Mouse (Mus musculus) liver, adult 2 months (tissue): ENCODE measurements around the gene Ust. TPM values are rescaled to one million over a fixed set of nuclear protein-coding genes. Genes with fewer than 3 reads are reported as not detected.
A peak's percentile ranks its signal among the peaks of the same experiment; 100 is the strongest.

Source experiments
- DNase-seq: peaks from one replicate; pipeline ENCODE4 v3.0.0-alpha.2; 2011; ENCODE audit warnings: low read depth, low spot score; ENCODE audit errors: extremely low read depth
- H3K27ac ChIP-seq: fragments of 200-500 bp; replicated peaks from 2 replicates; pipeline ENCODE4 v1.5.1; 2012; ENCODE audit warnings: low read depth, mild to moderate bottlenecking, control low read depth, inconsistent platforms, low read length; ENCODE audit not compliant: insufficient read depth
- H3K27me3 ChIP-seq: fragments of 200-500 bp; 2 replicates; pipeline ENCODE4 v1.6.1; 2012; ENCODE audit warnings: mild to moderate bottlenecking, moderate library complexity, low read length, inconsistent platforms; ENCODE audit not compliant: control insufficient read depth, insufficient read depth
- H3K36me3 ChIP-seq: fragments of 200-500 bp; 2 replicates; pipeline ENCODE4 v1.6.1; 2012; ENCODE audit warnings: low read length, inconsistent platforms; ENCODE audit not compliant: control insufficient read depth, insufficient read depth
- H3K4me1 ChIP-seq: fragments of 200-500 bp; 2 replicates; pipeline ENCODE4 v1.6.1; 2011; ENCODE audit warnings: low read length; ENCODE audit not compliant: control insufficient read depth, insufficient read depth
- H3K4me3 ChIP-seq: fragments of 200-500 bp; 2 replicates; pipeline ENCODE4 v1.5.1; 2011; ENCODE audit warnings: low read depth, mild to moderate bottlenecking, control low read depth, low read length, moderate library complexity; ENCODE audit not compliant: insufficient read depth
- H3K79me2 ChIP-seq: fragments of 200-500 bp; 2 replicates; pipeline ENCODE4 v1.6.1; 2012; ENCODE audit warnings: inconsistent platforms, mild to moderate bottlenecking, low read length, moderate library complexity; ENCODE audit not compliant: control insufficient read depth, insufficient read depth
- H3K9ac ChIP-seq: fragments of 200-500 bp; 2 replicates; pipeline ENCODE4 v1.6.1; 2012; ENCODE audit warnings: low read depth, mild to moderate bottlenecking, control low read depth, inconsistent platforms, low read length
- CTCF ChIP-seq: fragments of 200-500 bp; IDR thresholded peaks from 2 replicates; pipeline ENCODE4 v1.5.1; 2011; ENCODE audit warnings: low read depth, low read length, control low read depth
- POLR2A ChIP-seq: fragments of 200-500 bp; IDR thresholded peaks from 2 replicates; pipeline ENCODE4 v1.6.1; 2011; ENCODE audit warnings: low read length, control low read depth; ENCODE audit not compliant: insufficient read depth; ENCODE audit errors: extremely low read depth
- WGBS: fragments of 180-500 bp; shearing (Covaris S2); methylation state at CpG from one replicate; pipeline ENCODE4 v1.1.7; 2018; 5-methylcytosine and 5-hydroxymethylcytosine counted together
- polyA plus RNA-seq: library from polyadenylated mRNA; depleted of rRNA; stranded (reverse); fragments of >200 nt; gene quantifications from 2 replicates; pipeline ENCODE4 v1.2.3, GENCODE M21; 2012
- total RNA-seq: library from RNA; depleted of rRNA; stranded (reverse); fragments of >200 nt; gene quantifications from 2 replicates; pipeline ENCODE4 v1.2.3, GENCODE M21; 2014

Ust gene
- total and polyA plus RNA-seq, 2 experiments: 0.27 to 0.46 TPM

DNA sequence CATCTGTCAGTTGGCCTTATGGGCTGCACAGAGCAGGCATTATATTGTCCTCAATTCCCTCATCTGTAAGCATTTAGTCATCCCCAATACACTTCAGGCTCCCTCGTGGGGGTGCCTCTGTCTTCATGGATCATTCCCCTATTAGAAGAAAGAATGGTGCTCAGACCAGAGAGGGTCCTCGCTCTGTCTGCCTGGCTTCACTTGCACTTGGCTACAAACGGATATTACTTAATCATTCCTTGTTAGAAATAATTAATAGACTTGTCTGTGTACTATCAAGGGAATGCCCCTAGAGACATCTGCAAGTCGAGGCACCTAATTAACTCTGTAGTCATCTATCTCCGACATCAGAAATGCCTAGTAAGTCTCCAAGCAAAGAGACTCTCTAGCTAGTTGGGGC is 171.1 kb downstream of the Ust start:
- no peak overlapping the region for H3K9ac ChIP-seq
- H3K79me2 ChIP-seq: no peaks in the 10 kb centered on the region
- TF ChIP-seq CTCF (no peak), POLR2A (no peak)
- H3K4me1 ChIP-seq: no peaks in the 10 kb centered on the region
- no peak overlapping the region for H3K27ac ChIP-seq
- no peak for DNase-seq
- WGBS: 72% methylated on average over 5 of the region's 5 CpGs
- no peaks in the 10 kb centered on the region for H3K27me3 ChIP-seq
- no peak overlapping the region for H3K4me3 ChIP-seq
- H3K36me3 ChIP-seq: no peaks in the 10 kb centered on the region

GRCm38 (mm10) chr10:8342556-8342955 is 176.1 kb downstream of the Ust start:
- no peak overlapping the region for H3K27ac ChIP-seq
- H3K4me3 ChIP-seq: no peak overlapping the region
- 83% methylated on average over 2 of the region's 2 CpGs for WGBS
- H3K9ac ChIP-seq: no peak overlapping the region
- no peaks in the 10 kb centered on the region for H3K27me3 ChIP-seq
- H3K79me2 ChIP-seq: no peaks in the 10 kb centered on the region
- no peaks in the 10 kb centered on the region for H3K4me1 ChIP-seq
- H3K36me3 ChIP-seq: no peaks in the 10 kb centered on the region
- no peak for TF ChIP-seq POLR2A
- DNase-seq: peak; percentile 9

DNA sequence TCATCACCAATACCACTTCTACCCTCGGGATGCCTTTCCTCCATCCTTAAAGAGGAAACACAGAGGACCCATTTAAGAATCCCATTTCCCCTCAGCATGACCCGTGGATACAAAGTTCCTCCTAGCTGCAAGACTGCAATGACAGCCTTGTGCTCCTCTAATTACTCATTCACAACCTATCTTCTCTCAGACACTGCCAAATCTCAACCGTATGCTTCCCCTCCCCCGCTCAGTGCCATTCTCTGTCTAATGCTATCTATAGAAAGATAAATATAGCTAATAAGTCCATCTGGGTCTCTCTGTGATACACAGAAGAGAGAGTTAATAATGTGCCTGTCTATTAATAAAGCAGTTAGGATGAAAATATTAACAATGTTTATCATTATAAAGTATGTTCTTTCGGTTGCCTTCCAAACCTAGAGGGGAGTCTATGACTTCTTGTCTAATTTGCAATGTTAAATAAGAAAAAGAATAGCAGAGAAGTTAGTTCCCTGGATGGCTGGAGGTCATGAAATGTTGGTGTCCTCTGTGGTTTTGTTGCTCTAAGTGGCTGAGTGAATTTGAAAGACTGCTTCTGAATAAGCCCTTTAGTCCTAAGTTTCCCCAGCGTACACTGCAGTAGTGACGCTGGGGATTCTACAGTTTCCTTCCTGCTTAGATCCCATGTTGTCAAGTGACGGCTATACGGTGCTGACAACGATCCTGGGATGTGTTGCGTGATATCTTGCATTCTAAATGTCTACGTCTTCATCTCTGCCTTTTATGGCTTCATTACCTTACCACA is 178.8 kb downstream of the Ust start:
- Histone ChIP-seq H3K27ac (no peak overlapping the region), H3K79me2 (no peaks in the 10 kb centered on the region), H3K27me3 (no peaks in the 10 kb centered on the region), H3K4me1 (no peaks in the 10 kb centered on the region), H3K36me3 (no peaks in the 10 kb centered on the region), H3K4me3 (no peak overlapping the region), H3K9ac (no peak overlapping the region)
- WGBS: 83% methylated on average over 12 of the region's 12 CpGs
- TF ChIP-seq POLR2A (no peak), CTCF (no peak)
- no peak for DNase-seq

DNA sequence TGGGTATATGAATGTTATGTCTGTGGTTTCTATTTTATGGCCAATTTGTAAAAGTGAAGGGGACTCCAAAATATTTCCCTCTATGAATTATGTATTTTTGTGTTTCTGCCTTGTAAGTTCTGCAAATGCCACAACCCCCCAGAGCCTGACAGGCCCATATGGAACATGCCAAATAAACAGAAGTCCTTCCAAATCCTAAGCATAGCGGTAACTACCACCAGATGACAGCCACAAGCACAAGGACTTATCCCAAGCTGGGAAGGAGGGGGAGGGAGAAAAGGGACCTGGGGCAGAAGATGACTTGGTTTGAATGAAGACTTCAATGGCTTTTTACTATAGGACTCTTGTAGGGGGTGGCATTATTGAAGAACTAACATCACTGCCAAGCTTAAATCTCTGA is 182.0 kb downstream of the Ust start:
- TF ChIP-seq CTCF (no peak), POLR2A (no peak)
- no peak for DNase-seq
- Histone ChIP-seq H3K27ac (no peak overlapping the region), H3K79me2 (no peaks in the 10 kb centered on the region), H3K27me3 (no peaks in the 10 kb centered on the region), H3K36me3 (no peaks in the 10 kb centered on the region), H3K4me3 (no peak overlapping the region), H3K9ac (no peak overlapping the region), H3K4me1 (no peaks in the 10 kb centered on the region)
- 76% methylated on average over 1 of the region's 1 CpGs for WGBS

DNA sequence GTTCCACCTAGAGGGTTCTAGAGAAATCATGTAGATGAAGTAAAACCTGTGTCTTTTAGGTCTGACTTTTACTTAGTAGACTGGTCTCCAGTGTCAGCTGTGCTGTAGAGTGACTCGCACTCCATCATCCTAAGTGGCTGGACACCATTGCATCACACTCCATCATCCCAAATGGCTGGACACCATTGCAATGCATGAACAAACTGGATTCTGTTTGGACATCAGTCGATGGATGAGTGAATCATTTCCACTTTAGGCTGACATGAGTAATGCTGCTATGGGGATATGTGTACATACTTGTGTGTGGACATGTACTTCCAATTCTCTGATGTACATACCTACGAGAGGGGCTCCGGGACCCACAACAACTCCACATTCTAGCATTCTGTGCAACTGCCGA is 187.7 kb downstream of the Ust start:
- H3K27me3 ChIP-seq: no peaks in the 10 kb centered on the region
- 91% methylated on average over 5 of the region's 5 CpGs for WGBS
- H3K27ac ChIP-seq: no peak overlapping the region
- no peak for TF ChIP-seq POLR2A
- no peak for TF ChIP-seq CTCF
- no peaks in the 10 kb centered on the region for H3K4me1 ChIP-seq
- no peaks in the 10 kb centered on the region for H3K79me2 ChIP-seq
- no peak for DNase-seq
- no peaks in the 10 kb centered on the region for H3K36me3 ChIP-seq
- H3K9ac ChIP-seq: no peak overlapping the region
- no peak overlapping the region for H3K4me3 ChIP-seq

GRCm38 (mm10) chr10:8330006-8330405 is 188.6 kb downstream of the Ust start:
- Histone ChIP-seq H3K27ac (no peak overlapping the region), H3K4me1 (no peaks in the 10 kb centered on the region), H3K4me3 (no peak overlapping the region), H3K9ac (no peak overlapping the region), H3K27me3 (no peaks in the 10 kb centered on the region), H3K36me3 (no peaks in the 10 kb centered on the region), H3K79me2 (no peaks in the 10 kb centered on the region)
- no peak for DNase-seq
- TF ChIP-seq CTCF (no peak), POLR2A (no peak)
- 88% methylated on average over 8 of the region's 8 CpGs for WGBS
